Mouse (Mus musculus) heart, postnatal 0 days (tissue): Measurements from ENCODE around the gene Ddx18.

Experiments used
- CTCF ChIP-seq: IDR thresholded peaks from 2 replicates; pipeline ENCODE4 v1.5.1; 2016; ENCODE audit warnings: antibody characterized with exemption, control low read depth, low read depth
- EP300 ChIP-seq: IDR thresholded peaks from 2 replicates; pipeline ENCODE4 v1.6.1; 2016; ENCODE audit warnings: antibody characterized with exemption, low read depth

DNA sequence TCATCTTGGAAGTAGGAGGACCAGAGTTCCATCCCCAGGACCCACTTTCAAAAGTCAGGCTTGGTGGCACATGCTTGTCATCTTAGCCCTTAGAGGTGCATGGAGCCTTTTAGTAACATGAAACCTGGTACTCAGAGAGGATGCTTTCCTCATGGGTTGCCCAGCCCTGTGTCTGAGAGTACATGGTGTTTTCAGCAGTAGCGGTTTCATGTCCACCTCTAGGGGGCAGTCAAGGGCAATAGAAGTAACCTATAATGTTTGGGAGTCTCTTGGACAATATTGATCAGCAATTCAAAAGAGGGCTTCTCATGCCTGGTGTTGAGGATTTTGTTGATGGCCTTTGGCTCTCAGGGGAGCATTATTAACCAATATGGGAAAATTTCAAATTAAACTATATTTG lies 33.3 kb upstream of the Ddx18 start:
- peak; percentile 35 for TF ChIP-seq CTCF
- no peak for TF ChIP-seq EP300
